Mouse (Mus musculus): ENCODE results near the gene Slc26a6. TPM values are rescaled to one million over a fixed set of nuclear protein-coding genes. Genes with fewer than 3 reads are reported as not detected.

Gene Slc26a6
- polyA plus RNA-seq, 1 experiment from 2014 or later = 5.7 TPM

DNA sequence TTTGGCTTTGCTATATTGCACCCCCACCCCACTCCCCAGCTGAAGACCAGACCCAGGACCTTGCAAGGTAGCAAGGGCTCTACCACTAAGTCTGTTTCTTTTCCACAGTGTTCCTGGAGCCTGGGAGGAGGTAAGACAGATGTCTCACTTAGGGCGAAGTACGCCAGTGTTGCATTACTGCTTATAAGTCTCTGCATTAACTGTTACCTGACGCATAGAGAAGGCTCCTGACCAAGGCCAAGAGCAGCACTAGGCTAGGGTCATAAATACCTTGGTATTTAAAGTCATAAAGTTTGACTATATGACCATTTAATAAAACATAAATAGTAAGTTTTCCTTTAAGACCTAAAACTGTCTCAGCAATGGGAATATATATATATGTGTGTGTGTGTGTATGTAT is 75.3 kb downstream of the Slc26a6 start:
- H3K4me1 ChIP-seq = no peaks in the 10 kb centered on the region
- ATAC-seq (ENCODE audit: extremely low read depth, insufficient number of reproducible peaks, low FRiP score, low TSS enrichment) = no peak
- 70% methylated on average over 3 of the region's 3 CpGs for WGBS

DNA sequence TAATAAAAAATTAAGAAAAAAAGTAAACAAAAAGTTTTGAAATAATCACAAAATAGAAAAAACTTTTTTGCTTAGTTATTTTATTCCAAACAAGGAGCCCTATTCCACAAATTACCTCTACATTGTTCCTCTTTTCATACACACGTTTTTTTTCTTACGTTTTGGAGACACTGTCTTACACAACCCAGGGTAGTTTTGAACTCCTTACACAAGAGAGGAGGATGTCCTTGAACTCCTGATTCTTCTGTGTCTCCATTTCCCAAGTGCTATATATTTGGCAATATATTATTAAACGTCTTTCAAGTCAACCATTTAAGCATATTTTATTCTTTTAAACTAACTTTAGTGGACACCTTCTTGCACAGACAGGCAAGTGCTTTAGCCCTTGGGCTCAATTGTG is 82.9 kb downstream of the Slc26a6 start:
- H3K4me2 ChIP-seq = peak overlapping the region; percentile 56
- 0 out of 2 replicates have a peak, but pooled peaks cover 3% of the 10 kb centered on the region for H3K27me3 ChIP-seq (replicated peaks)
- no peak overlapping the region for H3K27ac ChIP-seq (replicated peaks)
- no peaks in the 10 kb centered on the region for H3K9me3 ChIP-seq
- H3K4me3 ChIP-seq = peak overlapping the region; percentile 80
- no peak for ATAC-seq (ENCODE audit: extremely low read depth, insufficient number of reproducible peaks, low FRiP score, low TSS enrichment)
- no peak overlapping the region for H3K9ac ChIP-seq
- peaks cover 6% of the 10 kb centered on the region for H3K4me1 ChIP-seq
- 14% methylated on average over 3 of the region's 3 CpGs for whole genome bisulfite sequencing
- H3K36me3 ChIP-seq = peaks cover 32% of the 10 kb centered on the region

More for the DNA sequence above, 75.3 kb downstream of the Slc26a6 start:
- Histone ChIP-seq H3K9ac (no peak overlapping the region), H3K36me3 (no peaks in the 10 kb centered on the region), H3K27ac (replicated peaks) (no peak overlapping the region), H3K9me3 (no peaks in the 10 kb centered on the region), H3K4me3 (no peak overlapping the region), H3K27me3 (replicated peaks) (peaks cover 34% of the 10 kb centered on the region), H3K4me2 (no peak overlapping the region)

DNA sequence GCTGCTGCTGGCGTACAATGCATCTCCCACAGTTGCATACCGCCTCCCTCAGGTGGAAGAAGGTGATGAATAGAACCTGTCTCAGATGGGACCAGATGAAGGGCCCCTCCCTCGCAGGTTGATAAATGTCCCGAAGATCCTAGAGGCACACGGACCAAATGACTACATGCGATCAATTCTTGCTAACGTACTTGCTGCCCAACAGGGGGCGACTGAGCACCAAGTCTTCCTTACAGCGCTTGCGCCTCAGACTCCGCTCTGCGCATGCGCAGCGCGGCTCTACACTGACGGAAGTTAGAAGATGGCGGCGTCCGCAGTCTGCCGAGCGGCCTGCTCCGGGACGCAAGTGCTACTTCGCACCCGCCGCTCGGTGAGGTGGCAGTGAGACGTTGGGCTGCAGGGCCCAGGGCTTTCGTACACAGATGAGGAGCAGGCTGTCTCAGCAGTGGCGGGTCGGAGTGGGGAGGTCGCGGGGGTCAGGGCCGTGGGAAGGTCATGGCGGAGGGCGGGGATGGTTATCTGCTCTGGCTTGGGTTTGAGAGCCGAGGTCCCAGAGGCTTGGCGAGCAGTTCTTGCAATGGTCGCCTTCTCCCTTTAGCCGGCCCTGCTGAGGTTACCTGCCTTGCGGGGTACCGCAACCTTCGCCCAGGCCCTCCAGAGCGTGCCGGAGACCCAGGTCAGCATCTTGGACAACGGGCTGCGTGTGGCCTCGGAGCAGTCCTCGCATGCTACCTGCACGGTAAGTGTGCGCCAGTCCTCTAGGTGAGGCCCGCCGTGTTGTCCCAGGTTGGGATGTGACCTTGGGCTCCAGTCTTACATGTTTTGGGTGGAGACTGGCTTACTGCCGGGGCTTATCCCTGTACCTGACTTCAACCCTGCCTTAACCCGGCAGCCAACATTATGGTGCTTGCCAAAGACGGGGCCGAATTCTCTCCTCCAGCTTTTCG is 83.6 kb downstream of the Slc26a6 start, which contains the start of gene Uqcrc1:
Uqcrc1 (plus strand) TSS at position 216 of the 947 bp plus-strand sequence.
- H3K27me3 ChIP-seq (replicated peaks) = no peaks in the 10 kb centered on the region
- H3K9ac ChIP-seq = peak within 1 kb of the TSS; percentile 94
- H3K4me3 ChIP-seq = peak within 1 kb of the TSS; percentile 80
- WGBS = under 1% methylated on average over 58 of the region's 58 CpGs
- no peaks in the 10 kb centered on the region for H3K9me3 ChIP-seq
- ATAC-seq (ENCODE audit: extremely low read depth, insufficient number of reproducible peaks, low FRiP score, low TSS enrichment) = peak; percentile 85
- peak within 1 kb of the TSS; percentile 75 for H3K4me2 ChIP-seq
- H3K4me1 ChIP-seq = peaks cover 6% of the 10 kb centered on the region
- peak within 1 kb of the TSS; percentile 77 for H3K27ac ChIP-seq (replicated peaks)
- peaks cover 39% of the 10 kb centered on the region for H3K36me3 ChIP-seq

DNA sequence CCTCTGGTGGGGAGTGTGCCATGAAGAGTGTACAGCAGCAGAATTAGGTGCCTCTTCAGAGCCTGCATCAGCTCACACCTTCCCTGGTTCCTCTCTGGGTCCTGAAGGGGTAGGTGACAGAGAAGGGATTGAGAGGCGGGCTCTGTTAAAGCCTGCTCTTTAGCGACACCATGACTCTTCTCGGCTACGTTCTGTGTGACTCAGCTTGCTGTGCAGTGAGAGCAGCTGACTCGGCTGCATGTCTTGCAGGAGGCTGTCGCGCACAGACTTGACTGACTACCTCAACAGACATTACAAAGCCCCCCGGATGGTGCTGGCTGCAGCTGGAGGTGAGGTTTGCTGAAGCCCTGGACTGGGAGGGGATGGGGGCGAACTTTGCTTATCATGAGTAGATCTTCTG is 92.0 kb downstream of the Slc26a6 start:
- Histone ChIP-seq H3K27ac (replicated peaks) (no peak overlapping the region), H3K4me3 (no peak overlapping the region), H3K36me3 (peaks cover 96% of the 10 kb centered on the region), H3K4me1 (peaks cover 18% of the 10 kb centered on the region), H3K4me2 (no peak overlapping the region), H3K9ac (no peak overlapping the region), H3K27me3 (replicated peaks) (no peaks in the 10 kb centered on the region), H3K9me3 (no peaks in the 10 kb centered on the region)
- no peak for ATAC-seq (ENCODE audit: extremely low read depth, insufficient number of reproducible peaks, low FRiP score, low TSS enrichment)
- WGBS = 64% methylated on average over 9 of the region's 9 CpGs

DNA sequence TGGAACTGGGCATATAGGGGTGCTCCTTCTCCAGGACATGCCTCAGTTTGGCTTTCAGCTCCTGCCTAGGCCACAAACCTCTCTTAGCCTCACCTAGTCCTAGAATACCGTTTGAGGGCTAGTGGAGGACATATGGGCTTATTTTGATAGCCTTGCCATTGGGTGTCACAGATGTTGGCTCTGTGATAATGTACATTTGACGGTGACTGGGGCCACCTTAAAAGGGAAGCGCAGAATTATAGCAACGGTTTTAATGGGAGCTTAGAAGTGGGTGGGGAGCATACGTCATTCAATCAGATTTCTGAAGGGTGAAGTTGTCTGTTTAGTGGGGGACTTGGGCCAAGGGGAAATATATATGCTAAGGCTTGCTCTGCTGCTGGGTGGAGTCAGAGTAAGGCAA is 92.5 kb downstream of the Slc26a6 start:
- Histone ChIP-seq H3K4me1 (peaks cover 20% of the 10 kb centered on the region), H3K9me3 (no peaks in the 10 kb centered on the region), H3K27me3 (replicated peaks) (no peaks in the 10 kb centered on the region), H3K4me2 (no peak overlapping the region), H3K36me3 (peaks cover 96% of the 10 kb centered on the region), H3K4me3 (no peak overlapping the region), H3K27ac (replicated peaks) (no peak overlapping the region), H3K9ac (no peak overlapping the region)
- 81% methylated on average over 5 of the region's 5 CpGs for WGBS
- ATAC-seq (ENCODE audit: extremely low read depth, insufficient number of reproducible peaks, low FRiP score, low TSS enrichment) = no peak

DNA sequence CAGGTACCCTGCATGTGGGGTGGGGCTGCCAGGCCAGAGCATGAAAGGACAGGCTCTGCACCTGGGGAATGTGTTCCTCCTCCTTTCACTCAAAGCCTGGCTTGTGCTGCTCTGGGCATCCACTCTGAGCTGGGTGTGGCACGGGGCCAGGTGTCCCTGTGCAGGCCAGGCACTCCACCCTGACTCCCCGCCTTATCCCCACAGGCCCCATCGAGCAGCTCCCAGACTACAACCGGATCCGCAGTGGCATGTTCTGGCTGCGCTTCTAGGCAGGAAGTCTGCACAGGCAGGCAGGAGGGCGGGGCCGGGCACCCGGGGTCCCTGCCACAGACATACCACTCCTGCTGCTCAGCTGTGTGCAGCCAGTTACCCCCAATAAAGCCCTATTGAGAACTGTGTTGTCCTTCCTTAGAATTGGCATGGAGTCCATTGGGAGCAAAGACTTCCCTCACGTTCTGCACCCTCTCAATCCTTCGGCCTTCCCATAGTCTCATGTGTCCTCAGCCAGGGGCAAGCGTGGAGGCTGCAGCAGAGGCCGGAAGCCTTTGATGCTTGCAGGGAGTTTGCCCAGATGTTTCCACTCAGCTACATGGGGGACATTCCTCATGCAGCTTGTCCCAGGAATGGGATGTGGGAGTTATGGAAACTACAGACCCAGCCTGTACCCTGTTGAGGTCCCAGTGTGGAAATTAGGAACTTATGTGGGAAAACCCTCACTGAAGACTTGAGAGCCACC is 96.3 kb downstream of the Slc26a6 start:
- Histone ChIP-seq H3K4me3 (no peak overlapping the region), H3K4me2 (no peak overlapping the region), H3K4me1 (peaks cover 36% of the 10 kb centered on the region), H3K9ac (peak overlapping the region; percentile 55), H3K27me3 (replicated peaks) (peaks cover 26% of the 10 kb centered on the region), H3K36me3 (peaks cover 68% of the 10 kb centered on the region), H3K9me3 (no peaks in the 10 kb centered on the region), H3K27ac (replicated peaks) (peak overlapping the region; percentile 78)
- 76% methylated on average over 13 of the region's 13 CpGs for WGBS
- peak; percentile 16; the same call in 1 of the 2 replicates for ATAC-seq (ENCODE audit: extremely low read depth, insufficient number of reproducible peaks, low FRiP score, low TSS enrichment)

DNA sequence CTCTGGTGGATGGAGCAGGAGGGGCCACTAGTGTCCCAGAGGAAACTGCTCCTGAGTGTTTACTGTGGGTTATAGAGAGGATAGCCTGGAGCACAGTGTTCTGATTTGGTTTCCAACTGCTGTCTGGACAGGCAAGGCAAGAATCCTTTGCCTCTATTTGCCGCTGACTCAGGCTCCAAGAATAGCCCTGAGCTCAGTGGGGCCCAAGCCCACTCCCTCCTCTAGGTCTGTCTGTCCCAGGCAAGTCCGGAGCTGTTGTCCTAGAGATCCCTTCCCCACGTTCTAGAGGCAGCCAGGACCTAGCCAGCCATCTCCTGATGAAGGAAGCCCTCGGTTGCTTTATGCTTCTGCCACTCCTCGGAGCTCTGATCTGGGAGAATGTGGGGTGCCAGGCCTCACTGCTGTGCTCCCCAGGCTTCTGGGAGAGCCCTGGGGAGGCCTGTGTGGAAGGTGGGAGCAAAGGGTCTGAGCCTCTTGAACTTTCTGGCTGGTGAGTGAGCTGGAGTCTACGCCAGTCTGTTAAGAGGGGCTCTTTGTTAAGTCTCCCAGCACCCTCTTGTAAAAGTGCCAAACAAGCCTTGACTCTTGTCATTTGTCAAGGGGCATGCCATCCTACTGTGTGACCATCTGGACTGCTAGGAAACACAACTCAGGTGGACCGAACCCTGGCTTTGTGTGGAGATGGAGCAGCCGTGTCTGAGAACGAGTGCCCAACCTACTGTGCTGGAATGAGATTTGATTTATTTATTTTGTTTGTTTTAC is 97.1 kb downstream of the Slc26a6 start:
- no peak overlapping the region for H3K4me2 ChIP-seq
- ATAC-seq (ENCODE audit: extremely low read depth, insufficient number of reproducible peaks, low FRiP score, low TSS enrichment) = peak; percentile 14; the same call in 1 of the 2 replicates
- WGBS = 68% methylated on average over 9 of the region's 9 CpGs
- H3K36me3 ChIP-seq = peaks cover 60% of the 10 kb centered on the region
- peaks cover 33% of the 10 kb centered on the region for H3K27me3 ChIP-seq (replicated peaks)
- peak overlapping the region; percentile 78 for H3K27ac ChIP-seq (replicated peaks)
- H3K4me1 ChIP-seq = peaks cover 36% of the 10 kb centered on the region
- H3K9me3 ChIP-seq = no peaks in the 10 kb centered on the region
- no peak overlapping the region for H3K4me3 ChIP-seq
- H3K9ac ChIP-seq = peak overlapping the region; percentile 67

DNA sequence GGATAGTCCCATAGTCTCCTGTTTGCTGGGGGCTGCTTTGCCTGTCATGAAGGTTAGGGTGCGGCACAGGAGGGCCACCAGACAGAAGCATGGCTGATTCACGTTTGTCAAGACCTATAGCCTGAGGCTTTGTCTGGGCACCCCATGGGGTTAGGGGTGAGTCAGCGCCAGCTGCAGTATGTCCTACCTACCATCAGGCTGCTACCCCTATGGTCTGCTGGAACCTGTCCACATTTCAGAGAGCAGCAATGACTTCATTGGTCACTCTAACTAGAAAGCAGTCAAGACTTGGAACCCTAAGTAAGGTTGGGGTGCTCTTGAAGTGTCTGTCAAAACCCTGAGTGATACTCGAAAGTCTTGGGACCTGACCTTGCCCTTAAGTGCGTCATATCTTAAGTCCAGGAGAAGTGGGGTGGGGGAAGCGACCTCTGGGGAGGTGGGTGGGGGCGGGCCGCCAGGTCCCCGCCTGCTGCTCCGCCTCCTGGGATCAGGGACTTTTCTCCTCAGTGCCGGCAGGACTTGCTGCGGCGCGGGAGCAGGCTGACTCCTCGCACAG is 100.1 kb downstream of the Slc26a6 start, which contains the start of gene Col7a1:
Col7a1 (plus strand) TSS at position 506 of the 556 bp plus-strand sequence.
- peak within 1 kb of the TSS; percentile 66 for H3K4me2 ChIP-seq
- WGBS = 8% methylated on average over 15 of the region's 15 CpGs
- H3K27me3 ChIP-seq (replicated peaks) = peaks cover 59% of the 10 kb centered on the region
- no peak within 1 kb of the TSS for H3K27ac ChIP-seq (replicated peaks)
- H3K36me3 ChIP-seq = peaks cover 30% of the 10 kb centered on the region
- H3K4me3 ChIP-seq = peak within 1 kb of the TSS; percentile 43
- ATAC-seq (ENCODE audit: extremely low read depth, insufficient number of reproducible peaks, low FRiP score, low TSS enrichment) = no peak
- H3K9me3 ChIP-seq = no peaks in the 10 kb centered on the region
- H3K4me1 ChIP-seq = peaks cover 36% of the 10 kb centered on the region
- peak within 1 kb of the TSS; percentile 70 for H3K9ac ChIP-seq

DNA sequence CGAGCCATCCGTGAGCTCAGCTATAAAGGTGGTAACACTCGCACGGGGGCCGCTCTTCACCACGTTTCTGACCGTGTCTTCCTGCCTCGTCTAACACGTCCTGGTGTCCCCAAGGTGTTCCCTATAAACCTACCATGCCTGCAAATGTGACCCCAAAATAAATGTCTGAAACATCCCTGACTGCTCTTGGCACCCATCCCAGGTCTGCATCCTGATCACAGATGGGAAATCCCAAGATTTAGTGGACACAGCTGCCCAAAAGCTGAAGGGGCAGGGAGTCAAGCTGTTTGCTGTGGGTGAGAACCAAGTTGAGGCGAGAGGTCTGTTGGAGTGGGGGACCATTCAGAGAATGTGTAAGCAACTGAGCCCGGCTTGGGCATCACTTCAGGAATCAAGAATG is 102.2 kb downstream of the Slc26a6 start:
- Histone ChIP-seq H3K27me3 (replicated peaks) (peaks cover 64% of the 10 kb centered on the region), H3K9me3 (no peaks in the 10 kb centered on the region), H3K4me3 (no peak overlapping the region), H3K4me1 (peaks cover 17% of the 10 kb centered on the region), H3K36me3 (peaks cover 9% of the 10 kb centered on the region), H3K9ac (no peak overlapping the region), H3K27ac (replicated peaks) (no peak overlapping the region), H3K4me2 (no peak overlapping the region)
- ATAC-seq (ENCODE audit: extremely low read depth, insufficient number of reproducible peaks, low FRiP score, low TSS enrichment) = no peak
- WGBS = 80% methylated on average over 11 of the region's 11 CpGs

DNA sequence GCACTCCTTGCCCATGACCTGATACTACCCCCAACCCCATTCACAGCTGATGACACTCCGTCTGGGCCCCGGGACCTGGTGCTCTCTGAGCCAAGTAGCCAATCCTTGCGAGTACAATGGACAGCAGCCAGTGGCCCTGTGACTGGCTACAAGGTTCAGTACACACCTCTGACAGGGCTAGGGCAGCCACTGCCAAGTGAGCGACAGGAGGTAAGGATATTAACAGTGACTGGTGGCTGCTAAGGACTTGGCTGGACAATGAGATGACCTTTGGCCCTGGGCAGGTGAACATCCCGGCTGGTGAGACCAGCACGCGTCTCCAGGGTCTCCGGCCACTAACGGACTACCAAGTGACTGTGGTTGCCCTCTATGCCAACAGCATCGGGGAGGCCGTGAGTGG is 102.8 kb downstream of the Slc26a6 start:
- Histone ChIP-seq H3K4me3 (no peak overlapping the region), H3K36me3 (peaks cover 3% of the 10 kb centered on the region), H3K27ac (replicated peaks) (no peak overlapping the region), H3K4me2 (no peak overlapping the region), H3K9ac (no peak overlapping the region), H3K9me3 (no peaks in the 10 kb centered on the region), H3K4me1 (peaks cover 15% of the 10 kb centered on the region), H3K27me3 (replicated peaks) (peaks cover 68% of the 10 kb centered on the region)
- no peak for ATAC-seq (ENCODE audit: extremely low read depth, insufficient number of reproducible peaks, low FRiP score, low TSS enrichment)
- WGBS = 76% methylated on average over 11 of the region's 11 CpGs
